Mouse (Mus musculus): Measurements from ENCODE around the gene Spata25. TPM values are rescaled to one million over a fixed set of nuclear protein-coding genes. Genes with fewer than 3 reads are reported as not detected.
A peak's percentile ranks its signal among the peaks of the same experiment; 100 is the strongest.

The Spata25 gene
- polyA plus RNA-seq, 1 experiment from 2014 or later: not detected

DNA sequence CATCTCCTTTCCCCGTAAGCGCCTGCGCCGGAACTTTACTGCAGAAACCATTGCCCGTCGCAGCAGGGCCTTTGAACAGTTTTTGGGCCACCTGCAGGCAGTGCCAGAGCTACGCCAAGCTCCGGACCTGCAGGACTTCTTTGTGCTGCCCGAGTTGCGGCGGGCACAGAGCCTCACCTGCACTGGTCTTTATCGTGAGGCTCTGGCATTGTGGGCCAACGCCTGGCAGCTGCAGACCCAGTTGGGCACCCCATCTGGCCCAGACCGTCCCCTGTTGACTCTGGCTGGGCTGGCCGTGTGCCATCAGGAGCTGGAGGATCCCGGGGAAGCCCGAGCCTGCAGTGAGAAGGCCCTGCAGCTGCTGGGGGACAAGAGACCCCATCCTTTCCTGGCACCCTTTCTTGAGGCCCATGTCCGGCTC, 36.5 kb downstream of the Spata25 start:
- 0 out of 2 replicates have a peak, but pooled peaks cover under 1% of the 10 kb centered on the region for H3K4me1 ChIP-seq (replicated peaks; ENCODE audit: control insufficient read depth, insufficient read depth, low read length)
- no peak for ATAC-seq (ENCODE audit: low FRiP score)
- H3K36me3 ChIP-seq (replicated peaks; ENCODE audit: control insufficient read depth, insufficient read depth): peaks cover 68% of the 10 kb centered on the region
- H3K4me3 ChIP-seq (replicated peaks; ENCODE audit: low read length): no peak overlapping the region
- no peak overlapping the region for H3K27ac ChIP-seq
- H3K9ac ChIP-seq: no peak overlapping the region
- no peak for DNase-seq (ENCODE audit: low spot score)
- no peak overlapping the region for H3K4me2 ChIP-seq (replicated peaks)
- no peaks in the 10 kb centered on the region for H3K9me3 ChIP-seq (ENCODE audit: control insufficient read depth, low read length)
- no peaks in the 10 kb centered on the region for H3K27me3 ChIP-seq (ENCODE audit: control insufficient read depth, insufficient read depth, low read length)
- WGBS: 89% methylated on average over 18 of the region's 18 CpGs

GRCm38 (mm10) chr2:164790451-164790850, 37.9 kb downstream of the Spata25 start:
- WGBS: 86% methylated on average over 4 of the region's 4 CpGs
- Histone ChIP-seq H3K9me3 (ENCODE audit: control insufficient read depth, low read length) (no peaks in the 10 kb centered on the region), H3K4me3 (replicated peaks; ENCODE audit: low read length) (no peak overlapping the region), H3K9ac (no peak overlapping the region), H3K36me3 (replicated peaks; ENCODE audit: control insufficient read depth, insufficient read depth) (peaks cover 55% of the 10 kb centered on the region), H3K27ac (no peak overlapping the region), H3K4me1 (replicated peaks; ENCODE audit: control insufficient read depth, insufficient read depth, low read length) (peaks cover 7% of the 10 kb centered on the region; the same call in 1 of the 2 replicates), H3K4me2 (replicated peaks) (no peak overlapping the region), H3K27me3 (ENCODE audit: control insufficient read depth, insufficient read depth, low read length) (no peaks in the 10 kb centered on the region)
- no peak for DNase-seq (ENCODE audit: low spot score)
- no peak for ATAC-seq (ENCODE audit: low FRiP score)

DNA sequence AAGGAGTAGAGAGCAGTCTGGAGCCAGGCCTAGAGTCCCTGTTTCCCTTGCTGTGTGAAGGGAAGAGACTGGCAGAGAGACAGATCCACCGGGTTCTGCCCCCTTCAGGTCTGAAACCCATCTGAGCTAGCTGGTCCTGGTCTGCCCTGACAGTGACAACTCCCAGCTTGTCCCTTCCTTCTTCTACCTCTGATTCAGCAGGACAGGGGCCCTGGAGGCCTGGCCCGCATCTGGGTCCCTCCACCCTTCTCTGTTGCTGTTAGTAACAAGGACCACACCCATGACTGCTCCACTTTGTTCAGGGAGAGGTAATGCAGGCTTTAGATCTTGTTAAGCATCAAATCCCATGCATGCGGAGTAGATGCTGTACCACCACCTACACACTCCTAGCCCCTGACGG, 39.9 kb downstream of the Spata25 start:
- DNase-seq (ENCODE audit: low spot score) (no peak), ATAC-seq (ENCODE audit: low FRiP score) (no peak)
- Histone ChIP-seq H3K9me3 (ENCODE audit: control insufficient read depth, low read length) (no peaks in the 10 kb centered on the region), H3K4me2 (replicated peaks) (no peak overlapping the region), H3K27ac (no peak overlapping the region), H3K4me3 (replicated peaks; ENCODE audit: low read length) (no peak overlapping the region), H3K9ac (0 out of 2 replicates have a peak overlapping the region, but pooled peaks have one; percentile 16), H3K36me3 (replicated peaks; ENCODE audit: control insufficient read depth, insufficient read depth) (peaks cover 44% of the 10 kb centered on the region), H3K4me1 (replicated peaks; ENCODE audit: control insufficient read depth, insufficient read depth, low read length) (peaks cover 7% of the 10 kb centered on the region; the same call in 1 of the 2 replicates), H3K27me3 (ENCODE audit: control insufficient read depth, insufficient read depth, low read length) (no peaks in the 10 kb centered on the region)
- WGBS: 78% methylated on average over 4 of the region's 4 CpGs

DNA sequence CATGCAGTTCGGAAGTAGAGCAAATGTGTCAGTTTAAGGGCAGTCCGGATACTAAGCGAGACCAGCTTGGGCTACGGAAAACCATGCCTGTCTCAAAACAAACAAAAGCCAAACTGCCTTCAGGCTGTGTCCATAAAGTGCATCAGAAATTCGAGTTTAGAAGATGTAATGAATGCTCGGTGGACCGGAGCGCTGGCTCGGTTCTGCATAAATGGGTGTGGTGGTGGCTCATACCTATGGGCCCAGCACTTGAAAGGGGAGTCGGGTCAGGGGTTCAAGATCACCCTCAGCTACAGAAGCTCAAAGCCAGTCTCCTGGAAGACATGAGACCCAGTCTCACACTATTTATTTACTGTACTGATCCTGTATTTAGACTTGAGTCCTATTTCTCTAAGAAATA, 40.6 kb downstream of the Spata25 start:
- Histone ChIP-seq H3K27me3 (ENCODE audit: control insufficient read depth, insufficient read depth, low read length) (no peaks in the 10 kb centered on the region), H3K4me2 (replicated peaks) (no peak overlapping the region), H3K27ac (no peak overlapping the region), H3K36me3 (replicated peaks; ENCODE audit: control insufficient read depth, insufficient read depth) (peaks cover 38% of the 10 kb centered on the region), H3K4me1 (replicated peaks; ENCODE audit: control insufficient read depth, insufficient read depth, low read length) (peaks cover 7% of the 10 kb centered on the region; the same call in 1 of the 2 replicates), H3K9ac (no peak overlapping the region), H3K4me3 (replicated peaks; ENCODE audit: low read length) (no peak overlapping the region), H3K9me3 (ENCODE audit: control insufficient read depth, low read length) (no peaks in the 10 kb centered on the region)
- DNase-seq (ENCODE audit: low spot score) (no peak), ATAC-seq (ENCODE audit: low FRiP score) (no peak)
- WGBS: 86% methylated on average over 10 of the region's 10 CpGs

DNA sequence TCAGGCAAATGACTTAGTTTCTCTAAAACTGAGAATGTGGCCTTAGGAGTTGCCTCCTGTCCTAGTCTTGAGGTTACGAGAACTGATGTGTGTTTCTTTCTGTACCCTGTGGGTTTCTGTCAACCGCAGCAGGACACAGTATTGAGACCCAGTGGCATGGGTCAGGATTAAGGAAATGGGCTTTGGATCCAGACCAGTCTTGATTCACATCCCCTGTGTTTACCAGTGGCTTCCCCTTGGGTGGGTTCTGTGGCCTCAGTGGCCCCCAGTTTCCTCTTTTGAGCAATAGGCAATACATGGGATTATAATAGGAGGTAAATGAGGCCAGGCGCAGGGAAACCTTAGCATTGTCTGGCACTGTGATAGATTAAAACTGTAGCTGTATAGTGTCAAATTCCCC, 41.3 kb downstream of the Spata25 start:
- 82% methylated on average over 3 of the region's 3 CpGs for WGBS
- no peak for ATAC-seq (ENCODE audit: low FRiP score)
- no peak for DNase-seq (ENCODE audit: low spot score)
- Histone ChIP-seq H3K9ac (no peak overlapping the region), H3K9me3 (ENCODE audit: control insufficient read depth, low read length) (no peaks in the 10 kb centered on the region), H3K27me3 (ENCODE audit: control insufficient read depth, insufficient read depth, low read length) (no peaks in the 10 kb centered on the region), H3K27ac (no peak overlapping the region), H3K36me3 (replicated peaks; ENCODE audit: control insufficient read depth, insufficient read depth) (peaks cover 30% of the 10 kb centered on the region), H3K4me3 (replicated peaks; ENCODE audit: low read length) (peak overlapping the region; percentile 62), H3K4me1 (replicated peaks; ENCODE audit: control insufficient read depth, insufficient read depth, low read length) (peaks cover 7% of the 10 kb centered on the region; the same call in 1 of the 2 replicates), H3K4me2 (replicated peaks) (peak overlapping the region; percentile 89)

- peak overlapping the region; percentile 89 for H3K4me2 ChIP-seq (replicated peaks)
- no peaks in the 10 kb centered on the region for H3K9me3 ChIP-seq (ENCODE audit: control insufficient read depth, low read length)
- no peak overlapping the region for H3K27ac ChIP-seq
- H3K9ac ChIP-seq: peak overlapping the region; percentile 78
- no peak; the same call in 1 of the 2 replicates for ATAC-seq (ENCODE audit: low FRiP score)
- 9% methylated on average over 15 of the region's 15 CpGs for WGBS
- peaks cover 7% of the 10 kb centered on the region; the same call in 1 of the 2 replicates for H3K4me1 ChIP-seq (replicated peaks; ENCODE audit: control insufficient read depth, insufficient read depth, low read length)
- H3K27me3 ChIP-seq (ENCODE audit: control insufficient read depth, insufficient read depth, low read length): no peaks in the 10 kb centered on the region
- H3K36me3 ChIP-seq (replicated peaks; ENCODE audit: control insufficient read depth, insufficient read depth): peaks cover 24% of the 10 kb centered on the region
- peak overlapping the region; percentile 62 for H3K4me3 ChIP-seq (replicated peaks; ENCODE audit: low read length)
- DNase-seq (ENCODE audit: low spot score): peak; percentile 52
Measured at GRCm38 (mm10) chr2:164786388-164786885, 41.9 kb downstream of the Spata25 start.

GRCm38 (mm10) chr2:164785481-164786387, 42.6 kb downstream of the Spata25 start, which contains the start of gene Snx21:
Gene Snx21 (plus strand): TSS chr2:164785823.
- Histone ChIP-seq H3K4me2 (replicated peaks) (peak within 1 kb of the TSS; percentile 89), H3K9me3 (ENCODE audit: control insufficient read depth, low read length) (no peaks in the 10 kb centered on the region), H3K9ac (peak within 1 kb of the TSS; percentile 78), H3K27me3 (ENCODE audit: control insufficient read depth, insufficient read depth, low read length) (no peaks in the 10 kb centered on the region), H3K4me3 (replicated peaks; ENCODE audit: low read length) (peak within 1 kb of the TSS; percentile 62), H3K4me1 (replicated peaks; ENCODE audit: control insufficient read depth, insufficient read depth, low read length) (peaks cover 7% of the 10 kb centered on the region; the same call in 1 of the 2 replicates), H3K27ac (peak within 1 kb of the TSS; percentile 44), H3K36me3 (replicated peaks; ENCODE audit: control insufficient read depth, insufficient read depth) (peaks cover 17% of the 10 kb centered on the region)
- ATAC-seq (ENCODE audit: low FRiP score) (peak; percentile 89), DNase-seq (ENCODE audit: low spot score) (peak; percentile 77)
- under 1% methylated on average over 60 of the region's 89 CpGs for WGBS

GRCm38 (mm10) chr2:164784869-164785420, 43.4 kb downstream of the Spata25 start:
- DNase-seq (ENCODE audit: low spot score) (no peak), ATAC-seq (ENCODE audit: low FRiP score) (no peak)
- 19% methylated on average over 7 of the region's 7 CpGs for WGBS
- Histone ChIP-seq H3K36me3 (replicated peaks; ENCODE audit: control insufficient read depth, insufficient read depth) (peaks cover 11% of the 10 kb centered on the region; the same call in 1 of the 2 replicates), H3K27ac (0 out of 2 replicates have a peak overlapping the region, but pooled peaks have one; percentile 44), H3K27me3 (ENCODE audit: control insufficient read depth, insufficient read depth, low read length) (no peaks in the 10 kb centered on the region), H3K4me1 (replicated peaks; ENCODE audit: control insufficient read depth, insufficient read depth, low read length) (peaks cover 7% of the 10 kb centered on the region; the same call in 1 of the 2 replicates), H3K9ac (peak overlapping the region; percentile 78), H3K4me2 (replicated peaks) (peak overlapping the region; percentile 89), H3K4me3 (replicated peaks; ENCODE audit: low read length) (peak overlapping the region; percentile 62), H3K9me3 (ENCODE audit: control insufficient read depth, low read length) (no peaks in the 10 kb centered on the region)

Data from hindbrain, embryonic 14.5 days (tissue).